Comparison of ENCODE assay signal across 8 mouse cellular contexts in genomic region chr5:146832769-146833448, GRCm38 (mm10). TPM values are rescaled to one million over a fixed set of nuclear protein-coding genes. Genes with fewer than 3 reads are reported as not detected.
A peak's percentile ranks its signal among the peaks of the same experiment; 100 is the strongest.
DNase-seq lines count a peak whose midpoint lies in the region; ATAC-seq and TF ChIP-seq lines count a peak whose summit lies in the region.

Gene Rpl21 (plus strand): TSS chr5:146832890.

- peak within 1 kb of the TSS; percentile 100 for H3K4me3 ChIP-seq in E14TG2a.4 (replicated peaks; ENCODE audit: low read length)
- H3K4me3 ChIP-seq in forebrain, embryonic 12.5 days (replicated peaks): peak within 1 kb of the TSS; percentile 88
- H3K4me3 ChIP-seq in heart, postnatal 0 days (ENCODE audit: low read depth, low read length): peak within 1 kb of the TSS; percentile 94
- peak within 1 kb of the TSS; percentile 92 for H3K4me3 ChIP-seq in liver, embryonic 16.5 days (ENCODE audit: low read depth, low read length)
- H3K4me3 ChIP-seq in neural tube, embryonic 13.5 days: peak within 1 kb of the TSS; percentile 85
- peak within 1 kb of the TSS; percentile 98 for H3K4me3 ChIP-seq in testis, adult 2 months (ENCODE audit: control insufficient read depth, low read depth, low read length)

- H3K9me3 ChIP-seq in E14TG2a.4 (ENCODE audit: low read length): no peaks in the 10 kb centered on the region
- no peaks in the 10 kb centered on the region for H3K9me3 ChIP-seq in forebrain, embryonic 12.5 days
- no peaks in the 10 kb centered on the region for H3K9me3 ChIP-seq in heart, postnatal 0 days (replicated peaks; ENCODE audit: control insufficient read depth, low read length)
- H3K9me3 ChIP-seq in liver, embryonic 16.5 days (replicated peaks; ENCODE audit: control insufficient read depth, low read length): no peaks in the 10 kb centered on the region
- no peaks in the 10 kb centered on the region for H3K9me3 ChIP-seq in neural tube, embryonic 13.5 days

- TF ChIP-seq EP300 in heart, postnatal 0 days (IDR thresholded peaks at IDR 0.05; ENCODE audit: low read depth): peak; percentile 99

- peak; percentile 94 for TF ChIP-seq POLR2A in testis, adult 2 months (IDR thresholded peaks at IDR 0.05; ENCODE audit: control insufficient read depth, low read depth, low read length)

- H3K27me3 ChIP-seq in E14TG2a.4 (ENCODE audit: insufficient read depth, low read length): no peaks in the 10 kb centered on the region
- no peaks in the 10 kb centered on the region for H3K27me3 ChIP-seq in forebrain, embryonic 12.5 days
- no peaks in the 10 kb centered on the region for H3K27me3 ChIP-seq in heart, postnatal 0 days (ENCODE audit: control insufficient read depth, insufficient read depth, low read length)
- no peaks in the 10 kb centered on the region for H3K27me3 ChIP-seq in liver, embryonic 16.5 days (ENCODE audit: control insufficient read depth, insufficient read depth, low read depth, low read length)
- H3K27me3 ChIP-seq in neural tube, embryonic 13.5 days: no peaks in the 10 kb centered on the region
- H3K27me3 ChIP-seq in testis, adult 2 months (ENCODE audit: control insufficient read depth, insufficient read depth, low read length): no peaks in the 10 kb centered on the region

- ATAC-seq in forebrain, embryonic 12.5 days (ENCODE audit: low FRiP score): peak; percentile 99
- ATAC-seq in heart, postnatal 0 days (ENCODE audit: insufficient read depth, low read depth): peak; percentile 99
- ATAC-seq in liver, embryonic 16.5 days (ENCODE audit: low read depth): peak; percentile 98
- ATAC-seq in neural tube, embryonic 13.5 days (ENCODE audit: low read depth): peak; percentile 98

- H3K27ac ChIP-seq in forebrain, embryonic 12.5 days: peak within 1 kb of the TSS; percentile 86
- H3K27ac ChIP-seq in heart, postnatal 0 days (ENCODE audit: low read depth): peak within 1 kb of the TSS; percentile 92
- peak within 1 kb of the TSS; percentile 92 for H3K27ac ChIP-seq in liver, embryonic 16.5 days (ENCODE audit: low read length)
- peak within 1 kb of the TSS; percentile 87 for H3K27ac ChIP-seq in neural tube, embryonic 13.5 days (replicated peaks)
- peak within 1 kb of the TSS; percentile 98 for H3K27ac ChIP-seq in testis, adult 2 months (ENCODE audit: control insufficient read depth, insufficient read depth, low read depth, low read length)

- DNase-seq in c-Kit-positive CD71-positive TER-119-positive erythroid progenitor cells, embryonic 14.5 days (ENCODE audit: low spot score): peak; percentile 91
- peak; percentile 88 for DNase-seq in heart, postnatal 0 days (ENCODE audit: low spot score)
- DNase-seq in kidney, postnatal 4 days: peak; percentile 94 to 96

- H3K9ac ChIP-seq in forebrain, embryonic 12.5 days: peak within 1 kb of the TSS; percentile 94
- H3K9ac ChIP-seq in heart, postnatal 0 days (replicated peaks; ENCODE audit: low read depth, low read length): peak within 1 kb of the TSS; percentile 90
- H3K9ac ChIP-seq in liver, embryonic 16.5 days (ENCODE audit: low read depth, low read length): peak within 1 kb of the TSS; percentile 94
- H3K9ac ChIP-seq in neural tube, embryonic 13.5 days: peak within 1 kb of the TSS; percentile 95

- WGBS in forebrain, embryonic 12.5 days: under 1% methylated on average over 59 of the region's 60 CpGs
- WGBS in heart, postnatal 0 days: under 1% methylated on average over 60 of the region's 60 CpGs
- under 1% methylated on average over 60 of the region's 60 CpGs for WGBS in liver, embryonic 16.5 days (ENCODE audit: insufficient replicate concordance)
- under 1% methylated on average over 60 of the region's 60 CpGs for WGBS in neural tube, embryonic 13.5 days

- peak within 1 kb of the TSS; percentile 76 for H3K4me2 ChIP-seq in forebrain, embryonic 12.5 days
- peak within 1 kb of the TSS; percentile 89 for H3K4me2 ChIP-seq in heart, postnatal 0 days (ENCODE audit: low read depth, low read length)
- H3K4me2 ChIP-seq in liver, embryonic 16.5 days (ENCODE audit: low read depth, low read length): peak within 1 kb of the TSS; percentile 87
- H3K4me2 ChIP-seq in neural tube, embryonic 13.5 days: peak within 1 kb of the TSS; percentile 89

- peaks cover 45% of the 10 kb centered on the region for H3K36me3 ChIP-seq in E14TG2a.4 (ENCODE audit: insufficient read depth, low read length)
- peaks cover 39% of the 10 kb centered on the region for H3K36me3 ChIP-seq in forebrain, embryonic 12.5 days (replicated peaks)
- peaks cover 37% of the 10 kb centered on the region for H3K36me3 ChIP-seq in heart, postnatal 0 days (replicated peaks; ENCODE audit: control insufficient read depth, insufficient read depth, low read length)
- H3K36me3 ChIP-seq in liver, embryonic 16.5 days (ENCODE audit: control insufficient read depth, insufficient read depth): peaks cover 36% of the 10 kb centered on the region
- peaks cover 37% of the 10 kb centered on the region for H3K36me3 ChIP-seq in neural tube, embryonic 13.5 days
- H3K36me3 ChIP-seq in testis, adult 2 months (ENCODE audit: control insufficient read depth, insufficient read depth, low read length): peaks cover 2% of the 10 kb centered on the region

- no peak for TF ChIP-seq CTCF in E14TG2a.4 (conservative IDR thresholded peaks at IDR 0.05; ENCODE audit: low read length)
- no peak for TF ChIP-seq CTCF in heart, postnatal 0 days (IDR thresholded peaks at IDR 0.05; ENCODE audit: low read depth)
- TF ChIP-seq CTCF in testis, adult 2 months (IDR thresholded peaks at IDR 0.05; ENCODE audit: control insufficient read depth, insufficient read depth, insufficient replicate concordance, low read depth, low read length): 0 out of 2 replicates have a peak, but pooled peaks have one; percentile 10

- peaks cover 68% of the 10 kb centered on the region for H3K4me1 ChIP-seq in E14TG2a.4 (replicated peaks; ENCODE audit: low read depth, low read length)
- H3K4me1 ChIP-seq in forebrain, embryonic 12.5 days: peaks cover 17% of the 10 kb centered on the region
- peaks cover 9% of the 10 kb centered on the region; the same call in 1 of the 2 replicates for H3K4me1 ChIP-seq in heart, postnatal 0 days (ENCODE audit: control insufficient read depth, insufficient read depth)
- H3K4me1 ChIP-seq in liver, embryonic 16.5 days (ENCODE audit: control insufficient read depth, low read depth, low read length): peaks cover 28% of the 10 kb centered on the region
- H3K4me1 ChIP-seq in neural tube, embryonic 13.5 days (replicated peaks): peaks cover 30% of the 10 kb centered on the region
- H3K4me1 ChIP-seq in testis, adult 2 months (ENCODE audit: control insufficient read depth, insufficient read depth, low read length): peaks cover 2% of the 10 kb centered on the region

RNA-seq across cellular contexts. Expression of gene Rpl21, which starts in this region (rescaled TPM):
- 413 and 432 TPM in 2 replicates for polyA plus RNA-seq in forebrain, embryonic 12.5 days (2016; fragmentation: Nextera tagmentation; extraction: Ambion mirVana)
- 150 and 153 TPM in 2 replicates for total RNA-seq in heart, postnatal 0 days (2014; rRNA removed; ENCODE audit: low replicate concordance)
- polyA plus RNA-seq in heart, postnatal 0 days (2015; fragmentation: Nextera tagmentation; extraction: Ambion mirVana): 265 and 289 TPM in 2 replicates
- 251 and 280 TPM in 2 replicates for polyA plus RNA-seq in liver, embryonic 16.5 days (2015; fragmentation: Nextera tagmentation; extraction: Ambion mirVana)
- 364 and 418 TPM in 2 replicates for polyA plus RNA-seq in neural tube, embryonic 13.5 days (2015; fragmentation: Nextera tagmentation; extraction: Ambion mirVana)
- polyA plus RNA-seq in testis, adult 2 months (2012; rRNA removed): 58.3 and 64.9 TPM in 2 replicates

Comparison
In these comparisons a context has a peak if more than half of its experiments do, and no peak if none do; other contexts are left out.
1. Peak in every context shown above with its lines: DNase-seq, ATAC-seq, H3K4me3 ChIP-seq and H3K27ac ChIP-seq.